Mouse (Mus musculus): Measurements from ENCODE around the gene Cabp4.
A peak's percentile ranks its signal among the peaks of the same experiment; 100 is the strongest.

Cabp4 gene

DNA sequence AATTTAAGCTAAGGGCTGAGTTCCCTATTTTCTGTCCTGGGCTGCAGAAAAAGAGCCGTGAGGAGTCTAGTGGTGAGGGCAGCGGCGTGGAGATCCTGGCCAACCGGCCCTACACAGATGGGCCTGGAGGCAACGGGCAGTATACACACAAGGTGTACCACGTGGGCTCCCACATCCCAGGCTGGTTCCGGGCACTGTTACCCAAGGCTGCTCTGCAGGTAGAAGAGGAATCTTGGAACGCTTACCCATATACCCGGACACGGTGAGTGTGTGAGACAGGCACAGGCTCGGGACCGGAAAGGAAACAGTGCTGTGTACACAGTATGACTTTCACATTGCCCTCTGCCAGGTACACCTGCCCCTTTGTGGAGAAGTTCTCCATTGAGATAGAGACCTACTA lies 41.2 kb downstream of the Cabp4 start:
- no peak for DNase-seq (ENCODE audit: low read depth, low spot score)

DNA sequence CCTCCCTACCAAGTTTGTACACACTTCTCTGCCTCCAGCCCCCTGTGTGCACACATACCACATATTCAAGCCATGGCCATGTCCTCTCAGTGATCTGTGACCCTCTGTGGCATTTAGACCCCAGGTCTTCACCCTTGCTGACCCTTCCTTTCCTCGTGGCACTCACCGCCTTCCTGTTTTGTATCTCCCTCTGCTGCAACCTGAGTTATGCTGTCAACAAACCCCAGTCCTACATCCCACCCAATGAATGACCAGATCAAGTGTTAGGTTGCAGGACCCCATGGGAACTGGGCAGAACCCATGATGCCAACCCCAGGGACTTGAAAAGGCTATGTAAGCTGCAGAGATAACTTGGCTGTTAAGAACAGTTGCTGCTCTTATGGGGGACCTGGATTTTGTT lies 41.8 kb downstream of the Cabp4 start:
- DNase-seq (ENCODE audit: low read depth, low spot score), result no peak

DNA sequence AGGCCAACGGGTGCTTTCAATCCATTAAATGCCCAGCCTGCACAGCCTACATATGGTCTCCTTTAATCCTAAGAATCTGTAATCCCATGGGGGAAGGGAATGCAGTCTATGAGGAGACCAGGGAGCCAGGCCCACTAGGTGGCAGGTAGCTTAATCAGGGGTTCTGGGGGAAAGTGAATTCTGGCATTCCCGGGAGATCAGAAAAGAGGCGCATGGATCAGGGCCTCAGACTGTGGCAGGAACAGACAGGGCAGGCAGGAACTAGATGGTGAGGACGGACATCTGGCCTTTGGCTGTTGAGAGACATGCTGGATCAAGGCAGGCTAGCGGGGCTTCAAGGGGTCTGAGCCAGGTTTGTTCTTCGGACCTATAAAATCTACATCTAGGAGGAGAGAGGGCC lies 42.4 kb downstream of the Cabp4 start:
- DNase-seq (ENCODE audit: low read depth, low spot score), result no peak

DNA sequence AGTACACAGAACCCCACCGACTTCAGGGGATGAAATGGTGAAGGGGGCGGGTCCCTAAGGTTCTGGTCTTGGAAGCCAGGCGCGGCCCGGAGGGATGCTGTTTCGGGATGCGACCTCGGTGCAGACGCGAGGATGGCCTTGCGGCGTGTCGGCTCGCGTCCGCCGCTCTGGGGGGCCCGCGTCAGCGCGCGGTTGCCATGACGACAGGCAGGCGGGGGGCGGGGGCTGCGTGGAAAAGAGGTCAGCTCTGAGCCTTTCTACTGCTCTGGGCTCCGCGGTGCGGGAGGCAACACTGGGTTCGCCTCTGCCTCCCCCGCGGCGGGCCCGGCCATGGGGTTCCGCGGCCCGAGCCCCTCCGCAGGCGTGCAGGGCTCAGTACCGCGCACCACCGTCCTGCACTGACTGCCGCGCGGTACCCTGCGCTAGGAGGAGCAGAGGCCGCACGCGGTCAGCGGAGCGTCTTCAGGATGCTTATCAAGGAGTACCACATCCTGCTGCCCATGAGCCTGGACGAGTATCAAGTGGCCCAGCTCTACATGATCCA lies 43.0 kb downstream of the Cabp4 start:
- peak; percentile 76 for DNase-seq (ENCODE audit: low read depth, low spot score)

DNA sequence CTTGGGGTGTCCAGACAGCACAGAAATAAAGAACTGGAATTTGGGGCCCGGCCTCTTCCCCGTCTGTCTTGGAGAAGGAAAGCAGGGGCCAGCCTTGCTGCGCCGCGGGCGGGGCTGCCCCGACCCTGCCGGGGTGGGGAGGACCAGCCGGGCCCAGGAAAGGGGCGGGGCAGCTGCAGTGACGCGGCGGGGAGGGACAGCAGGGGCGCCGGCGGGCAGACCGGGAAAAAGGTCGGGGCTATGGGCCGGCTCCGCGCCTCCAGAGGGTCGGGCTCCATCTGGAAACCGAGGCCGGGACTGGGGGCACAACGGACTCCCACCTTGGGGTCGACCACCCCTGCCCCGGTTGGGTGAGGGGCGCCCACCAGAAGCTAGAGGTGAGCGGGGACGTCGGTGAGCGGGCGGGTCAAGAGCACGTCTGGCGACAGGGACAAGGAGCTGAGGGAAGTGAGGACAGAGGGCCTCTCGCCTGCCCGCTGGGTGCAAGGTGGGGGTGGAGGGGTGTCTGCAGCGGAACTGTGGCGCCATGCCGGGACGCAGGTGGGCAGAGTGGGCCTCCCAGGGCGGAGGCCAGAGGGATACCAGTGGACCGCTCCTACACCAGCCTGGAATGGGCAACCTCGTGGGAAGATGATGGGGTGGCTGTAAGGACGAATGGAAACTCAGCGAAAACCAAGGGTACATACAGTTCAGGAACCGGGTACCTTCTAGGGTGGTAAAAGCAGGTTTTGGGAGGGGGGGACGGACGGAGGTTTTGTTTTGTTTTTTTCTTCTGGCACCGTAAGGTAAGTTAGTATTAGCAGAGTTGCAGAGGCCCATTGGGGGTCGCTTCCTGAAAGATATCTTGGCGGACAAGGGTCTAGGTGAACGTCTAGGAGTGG lies 43.8 kb downstream of the Cabp4 start, which contains the start of gene Pitpnm1:
Gene Pitpnm1, plus strand, starts transcription at position 162 of the 881 bp plus-strand sequence.
- DNase-seq (ENCODE audit: low read depth, low spot score), result peak; percentile 88

DNA sequence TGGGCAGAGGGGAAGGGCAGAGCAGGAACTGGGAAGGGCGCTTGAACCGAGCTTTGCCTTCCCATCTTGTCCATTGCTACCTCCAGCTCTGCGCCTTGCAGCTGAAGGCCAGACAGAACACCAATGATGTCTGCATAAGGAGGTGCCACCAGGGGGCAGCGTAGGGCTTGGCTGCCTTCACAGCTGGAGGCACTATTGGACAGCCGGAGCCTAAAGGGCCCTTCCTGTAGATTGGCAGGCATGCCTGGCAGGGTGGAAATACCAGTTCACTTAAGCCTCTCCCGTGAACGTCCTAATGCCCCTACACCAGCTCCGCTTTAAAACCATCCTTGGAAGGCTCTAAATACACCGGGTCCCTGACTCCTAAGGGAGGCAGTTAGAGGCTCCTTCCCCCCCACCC lies 44.8 kb downstream of the Cabp4 start:
- peak; percentile 93 for DNase-seq (ENCODE audit: low read depth, low spot score)

DNA sequence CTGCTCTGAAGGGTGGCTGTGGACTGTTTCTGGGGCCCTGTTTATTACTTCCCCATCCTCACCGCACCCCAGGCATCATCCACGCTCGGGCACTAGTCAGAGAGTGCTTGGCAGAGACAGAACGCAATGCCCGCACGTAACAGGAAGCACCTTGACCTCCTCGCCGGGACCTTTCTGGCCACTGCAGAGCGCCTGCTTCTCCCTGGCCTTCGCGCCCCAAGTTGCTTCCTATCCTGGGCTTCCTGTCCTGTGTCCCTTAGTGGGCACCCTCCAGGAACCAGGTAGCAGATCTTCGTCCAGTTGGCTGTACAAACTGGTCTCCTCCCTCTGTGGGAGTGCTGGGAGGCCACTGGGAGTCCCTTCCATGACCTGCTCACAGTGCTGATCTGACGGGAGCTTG lies 45.4 kb downstream of the Cabp4 start:
- peak; percentile 42 for DNase-seq (ENCODE audit: low read depth, low spot score)

DNA sequence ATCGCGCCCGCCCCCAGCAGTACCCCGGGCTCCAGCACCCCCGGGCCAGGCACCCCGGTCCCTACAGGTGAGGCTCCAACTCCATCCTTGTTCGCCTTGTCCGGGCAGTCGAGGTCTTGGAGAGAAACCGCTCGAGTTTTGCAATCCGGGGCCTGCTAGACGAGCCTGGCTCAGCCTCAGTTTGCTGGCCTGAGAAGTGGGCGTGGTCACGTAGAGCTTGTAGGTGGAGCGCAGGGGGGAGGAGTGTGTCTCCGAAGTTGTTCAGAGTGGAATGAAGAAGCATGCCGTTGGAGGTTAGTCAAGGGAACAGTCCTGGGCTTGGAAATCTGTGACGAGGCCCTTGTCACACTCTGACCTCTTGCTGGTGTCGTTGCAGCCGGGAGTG lies 46.4 kb downstream of the Cabp4 start:
- peak; percentile 96 for DNase-seq (ENCODE audit: low read depth, low spot score)

DNA sequence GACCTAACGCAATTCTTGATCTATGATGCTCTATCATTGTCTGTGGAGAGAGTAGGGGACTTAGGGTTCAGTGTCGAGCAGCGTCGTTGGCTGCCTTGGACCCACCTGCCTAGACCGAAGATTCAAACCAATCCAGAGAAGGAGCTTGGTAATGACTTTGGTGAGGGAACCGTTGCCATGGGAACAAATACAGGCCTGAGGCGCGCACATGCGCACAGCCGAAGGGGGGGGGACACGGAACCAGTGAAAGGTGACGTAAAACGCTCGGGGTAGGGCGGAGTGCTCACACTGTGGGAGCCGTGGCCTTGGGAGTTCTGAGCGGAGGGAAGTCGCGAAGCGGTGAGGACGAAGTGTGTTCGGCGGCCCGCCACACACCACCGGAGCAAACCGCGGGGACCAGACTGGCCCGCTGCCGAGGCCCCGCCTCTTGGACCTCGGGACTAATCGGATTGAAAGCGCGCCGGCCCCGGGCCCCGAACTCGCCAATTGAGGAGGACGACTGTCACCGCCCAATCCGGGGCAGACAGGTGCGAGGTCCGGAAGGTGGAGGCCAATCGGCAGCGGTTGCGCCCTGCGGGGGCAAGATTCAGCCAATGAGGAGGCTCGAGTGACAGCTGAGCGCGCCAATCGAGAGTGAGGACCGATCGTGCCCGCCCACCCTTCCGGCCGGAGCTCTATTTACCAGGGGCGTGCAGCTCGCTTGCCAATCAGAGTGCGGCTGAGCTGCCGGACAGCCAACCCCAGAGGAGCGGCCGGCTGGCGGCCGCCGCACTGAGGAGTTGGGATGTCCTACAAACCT lies 47.0 kb downstream of the Cabp4 start, which contains the start of gene Cdk2ap2:
Gene Cdk2ap2, plus strand, starts transcription at position 541 of the 799 bp plus-strand sequence.
- DNase-seq (ENCODE audit: low read depth, low spot score), result peak; percentile 100

DNA sequence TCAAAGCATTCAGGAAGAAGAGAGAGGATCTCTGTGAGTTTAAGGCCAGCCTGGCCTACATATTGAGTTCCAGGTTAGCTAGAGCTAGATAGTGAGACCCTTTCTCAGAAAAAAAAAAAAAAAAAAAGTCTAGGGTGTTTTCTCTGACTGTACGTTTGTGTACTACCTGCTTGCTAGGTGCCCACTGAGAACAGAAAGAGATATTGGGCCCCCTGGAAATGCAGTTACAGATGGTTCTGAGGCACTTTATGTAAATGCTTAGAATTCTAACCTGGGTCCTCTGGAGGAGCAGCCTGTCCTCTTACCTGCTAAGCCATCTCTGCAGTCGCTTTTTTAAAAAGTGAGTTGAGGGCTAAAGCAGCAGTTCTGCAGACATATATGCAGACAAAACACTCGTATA lies 48.0 kb downstream of the Cabp4 start:
- DNase-seq (ENCODE audit: low read depth, low spot score), result no peak

DNA sequence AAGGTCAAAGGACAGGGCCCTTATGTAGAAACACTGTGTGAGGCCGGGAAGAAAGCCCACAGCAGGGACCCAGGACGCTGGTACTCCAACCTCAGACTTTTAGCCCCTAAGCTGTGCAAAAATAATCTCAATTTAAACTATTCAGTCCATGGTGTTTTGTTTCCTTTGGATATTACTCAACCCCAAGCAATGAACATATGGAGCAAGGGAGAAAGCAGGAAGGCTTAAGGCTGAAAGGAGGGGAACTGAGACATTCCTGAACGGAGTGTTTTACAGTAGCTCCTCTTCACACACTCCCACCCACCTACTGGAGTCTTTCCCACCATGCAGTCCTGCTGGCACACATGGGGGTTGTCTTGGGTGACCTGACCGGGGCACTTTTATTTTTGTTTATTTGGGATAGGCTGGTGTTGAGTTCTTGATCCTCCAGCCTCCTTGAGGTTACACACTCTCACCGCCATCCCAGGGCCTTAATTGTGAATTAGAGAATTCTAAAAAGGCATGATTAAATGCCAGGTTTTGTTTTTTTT lies 49.0 kb downstream of the Cabp4 start:
- DNase-seq (ENCODE audit: low read depth, low spot score), result no peak

DNA sequence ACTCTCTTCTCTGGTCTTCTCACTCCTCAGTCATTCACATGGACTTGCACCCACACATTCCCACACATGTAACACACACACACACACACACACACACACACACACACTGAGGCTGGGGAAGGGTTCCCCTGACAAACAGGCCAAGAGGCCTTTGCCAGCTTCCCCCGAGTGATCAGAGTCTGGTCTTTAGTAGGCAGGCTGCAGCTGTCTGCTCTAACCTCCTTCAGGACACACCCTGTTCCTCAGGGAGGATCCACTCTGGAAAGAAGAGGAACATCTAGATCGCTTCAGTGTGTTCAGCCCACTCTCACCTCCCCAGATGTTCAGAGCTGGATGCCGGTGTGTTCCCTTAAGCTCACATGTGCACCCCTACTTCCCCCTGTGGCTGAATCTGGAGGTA lies 49.5 kb downstream of the Cabp4 start:
- DNase-seq (ENCODE audit: low read depth, low spot score), result no peak

DNA sequence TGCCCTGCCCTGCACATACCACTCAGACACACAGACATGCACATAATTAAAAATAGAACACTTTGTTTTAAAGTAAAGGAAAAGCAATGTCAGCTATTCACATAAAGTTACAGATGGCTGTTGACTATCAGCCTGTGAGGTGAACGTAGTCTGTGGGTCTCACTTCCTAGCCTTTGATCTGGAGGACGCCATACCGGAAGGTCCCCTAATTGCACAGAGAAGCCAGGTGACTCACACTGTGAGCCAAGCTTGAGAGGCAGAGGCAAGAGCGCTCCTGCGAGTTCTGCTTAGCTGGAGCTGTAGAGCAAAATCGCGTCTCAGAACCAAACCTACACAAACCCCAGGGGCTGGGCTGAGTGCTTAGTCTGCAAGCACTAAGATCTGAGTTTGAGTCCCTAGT lies 50.1 kb downstream of the Cabp4 start:
- no peak for DNase-seq (ENCODE audit: low read depth, low spot score)

DNA sequence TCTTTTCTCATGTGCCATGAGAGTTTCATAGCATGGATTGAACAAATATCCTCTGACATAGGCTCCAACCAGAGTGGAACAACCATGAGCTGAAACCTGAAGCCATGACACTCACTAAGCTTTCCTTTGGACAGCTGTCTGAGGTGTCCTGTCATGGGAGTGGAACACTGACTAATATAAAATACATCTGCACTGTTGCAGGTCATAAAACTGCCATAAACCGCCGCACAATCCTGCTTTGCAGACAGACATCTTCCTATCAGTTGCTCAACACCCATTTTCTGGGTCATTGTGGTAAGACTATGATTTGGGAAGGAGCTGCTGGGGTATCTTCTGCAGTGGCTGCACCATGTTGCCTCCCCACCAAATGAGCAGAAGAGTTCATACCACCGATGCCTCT lies 51.1 kb downstream of the Cabp4 start:
- no peak for DNase-seq (ENCODE audit: low read depth, low spot score)

DNA sequence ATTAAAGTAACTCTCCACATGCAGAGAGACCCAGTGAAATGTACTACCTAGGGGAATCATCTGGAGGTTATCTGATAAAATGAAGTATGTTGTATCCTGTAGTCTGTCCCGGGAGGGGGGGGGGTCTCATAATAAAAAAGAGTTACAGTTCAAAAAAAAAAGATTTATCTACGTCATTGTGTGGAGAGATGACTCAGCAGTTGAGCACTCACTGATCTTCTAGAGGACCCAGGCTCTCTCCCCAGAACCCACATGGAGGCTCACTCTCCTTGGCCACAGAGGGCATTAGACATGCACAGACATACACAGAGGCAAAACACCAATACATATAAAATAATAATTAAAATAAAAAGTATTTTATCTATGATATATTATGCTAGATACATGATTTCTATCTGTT lies 52.5 kb downstream of the Cabp4 start:
- DNase-seq (ENCODE audit: low read depth, low spot score), result no peak

DNA sequence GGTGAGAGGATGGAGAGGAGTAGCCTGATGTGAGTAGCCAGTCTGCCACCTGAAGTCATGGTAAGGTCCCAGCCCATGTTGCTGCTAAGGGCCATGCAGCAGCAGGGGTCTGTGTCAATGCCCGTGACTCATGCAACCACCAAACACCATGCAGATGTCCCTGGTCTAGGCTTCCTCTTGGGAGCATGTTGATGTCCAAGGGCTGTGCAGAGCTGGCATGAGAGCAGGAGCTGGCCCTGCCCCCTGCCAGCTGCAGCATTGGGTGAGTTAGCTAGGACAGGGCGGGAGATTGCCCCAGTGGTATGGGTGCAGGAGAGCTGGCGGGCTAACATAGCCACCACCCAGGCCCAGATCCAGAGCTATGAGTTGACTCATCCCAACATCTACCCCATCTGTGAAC lies 53.4 kb downstream of the Cabp4 start:
- no peak for DNase-seq (ENCODE audit: low read depth, low spot score)

DNA sequence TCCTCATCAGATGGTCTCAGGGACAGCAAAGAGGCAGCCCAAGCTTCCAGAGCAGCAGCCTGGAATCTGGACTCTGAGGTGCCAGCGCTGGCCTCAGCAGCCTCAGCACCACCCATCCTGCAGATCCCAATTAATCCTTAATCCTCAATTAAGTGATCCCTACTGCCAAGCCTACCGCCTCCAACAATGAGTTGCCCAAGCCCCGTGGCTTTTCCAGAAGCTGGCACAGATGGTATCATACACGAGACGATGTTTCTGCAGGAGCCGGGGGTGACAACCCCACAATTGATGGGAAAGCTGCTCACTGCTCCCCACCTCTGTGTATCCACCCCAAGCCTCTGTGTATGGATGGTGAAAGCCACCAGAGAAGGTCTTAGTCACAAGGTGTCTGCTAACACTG lies 54.7 kb downstream of the Cabp4 start:
- DNase-seq (ENCODE audit: low read depth, low spot score), result no peak

DNA sequence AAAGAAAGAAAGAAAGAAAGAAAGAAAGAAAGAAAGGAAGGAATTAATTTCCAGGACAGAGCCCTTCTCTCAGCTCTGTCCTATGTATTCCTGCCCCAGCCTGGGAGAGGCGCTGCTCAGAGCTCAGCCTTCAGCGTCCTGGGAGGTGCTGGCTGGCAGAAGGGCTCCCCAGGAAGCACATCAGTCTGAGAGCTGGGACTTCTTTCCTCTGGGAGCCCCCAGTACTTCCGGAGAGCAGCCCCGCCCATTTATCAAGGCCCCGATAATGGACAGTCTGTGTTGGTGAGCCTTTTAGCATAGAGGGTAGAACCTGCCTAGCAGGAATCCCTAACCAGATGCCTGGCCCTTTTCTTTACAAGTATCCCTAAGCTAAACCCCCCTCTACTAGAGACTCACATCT lies 55.7 kb downstream of the Cabp4 start:
- DNase-seq (ENCODE audit: low read depth, low spot score), result no peak

DNA sequence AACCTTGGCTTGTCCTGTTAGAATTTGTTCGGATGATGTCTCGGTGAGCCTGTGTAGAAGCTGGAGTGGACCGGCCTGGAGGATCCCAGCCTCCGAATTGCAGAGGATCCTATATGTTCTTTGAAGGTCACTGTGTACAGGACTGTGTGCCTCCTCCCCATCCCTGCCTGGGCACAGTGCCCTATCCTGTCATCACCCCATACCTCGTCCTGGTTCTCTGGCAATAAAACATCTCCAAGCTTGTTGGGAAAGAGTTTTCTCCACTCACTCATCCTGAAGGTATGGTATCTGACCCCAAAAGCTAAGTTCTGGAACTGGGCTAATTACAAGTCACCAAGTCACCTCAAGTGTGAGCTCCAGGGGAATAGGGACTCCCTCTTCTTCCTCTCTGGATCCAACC lies 56.7 kb downstream of the Cabp4 start:
- DNase-seq (ENCODE audit: low read depth, low spot score), result no peak

DNA sequence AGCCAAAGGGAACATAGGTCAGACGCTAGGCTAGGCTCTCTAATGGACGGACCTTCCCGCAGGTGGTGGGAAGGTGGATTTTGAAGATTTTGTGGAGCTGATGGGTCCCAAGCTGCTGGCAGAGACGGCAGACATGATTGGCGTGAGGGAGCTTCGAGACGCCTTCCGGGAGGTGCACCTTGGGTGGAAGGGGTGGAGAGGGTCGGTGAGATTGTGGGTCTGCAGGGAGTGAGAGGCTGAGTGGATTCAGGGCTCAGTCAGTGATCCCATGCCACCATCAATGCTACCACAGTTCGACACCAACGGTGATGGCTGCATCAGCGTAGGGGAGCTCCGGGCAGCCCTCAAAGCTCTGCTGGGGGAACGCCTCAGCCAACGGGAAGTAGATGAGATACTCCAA lies 57.7 kb downstream of the Cabp4 start:
- DNase-seq (ENCODE audit: low read depth, low spot score), result no peak
